Mouse (Mus musculus): Measurements from ENCODE around the gene Gm42421.

DNA sequence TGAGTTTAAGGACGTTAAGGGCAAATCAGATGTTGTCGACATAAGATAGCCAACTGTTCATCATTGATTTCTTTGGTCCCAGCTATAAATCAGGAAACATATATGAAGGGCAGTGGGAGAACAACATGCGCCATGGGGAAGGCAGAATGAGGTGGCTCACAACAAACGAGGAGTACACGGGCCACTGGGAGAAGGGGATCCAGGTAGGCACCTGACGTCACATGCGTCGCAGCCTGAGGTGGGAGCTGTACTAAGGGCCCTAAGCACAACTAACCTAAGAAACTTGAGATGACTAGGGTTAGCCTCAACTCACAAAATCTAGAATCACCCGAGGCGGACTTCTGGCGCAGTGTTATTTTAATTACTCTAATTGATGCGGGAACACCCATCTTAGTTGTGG, 20.4 kb downstream of the Gm42421 start:
- TF ChIP-seq POLR2A (IDR thresholded peaks at IDR 0.05; ENCODE audit: borderline replicate concordance, extremely low read depth, insufficient read depth, insufficient read length, poor library complexity, severe bottlenecking), result no peak
- TF ChIP-seq CTCF (IDR thresholded peaks at IDR 0.05; ENCODE audit: borderline replicate concordance, extremely low read depth, insufficient read depth, insufficient read length), result no peak
